In genomic region chr11:94394107-94394506, GRCm38 (mm10) we compare ENCODE assay signal across 15 mouse cellular contexts.
"Had no signal": no experiment of that assay in that cellular context is flagged by ENCODE, and none has a peak within 500 bp of the region (broad histone marks: within the 10 kb centered on the region; RNA-seq: fewer than 3 reads in every experiment).

No protein-coding gene starts in this region.

- H3K4me2 ChIP-seq: neural tube, embryonic 15.5 days; stomach, embryonic 15.5 days had no signal

- H3K27me3 ChIP-seq: stomach, embryonic 15.5 days had no signal

- DNase-seq: retina, postnatal 1 day; right cerebral cortex, adult 18-20 months; right cerebral cortex, postnatal 14 days; right cerebral cortex, postnatal 25 days; right cerebral cortex, postnatal 4 days; spleen, adult 18-20 months; thymus, adult 18-20 months; thymus, adult 2 months; thymus, postnatal 14 days; thymus, postnatal 25 days; thymus, postnatal 36 days; thymus, postnatal 4 days had no signal

- H3K9me3 ChIP-seq: neural tube, embryonic 15.5 days; stomach, embryonic 15.5 days had no signal

- H3K9ac ChIP-seq: neural tube, embryonic 15.5 days; stomach, embryonic 15.5 days had no signal

- H3K27ac ChIP-seq: neural tube, embryonic 15.5 days; stomach, embryonic 15.5 days; stomach, postnatal 0 days had no signal

- H3K36me3 ChIP-seq: neural tube, embryonic 15.5 days; stomach, embryonic 15.5 days had no signal

- H3K4me1 ChIP-seq: neural tube, embryonic 15.5 days had no signal

- H3K4me3 ChIP-seq: neural tube, embryonic 15.5 days; stomach, embryonic 15.5 days had no signal
